In genomic region chr6:93822221-93822897, GRCm38 (mm10) we compare ENCODE assay signal across 16 mouse cellular contexts.
DNase-seq lines count a peak whose midpoint lies in the region; ATAC-seq lines count a peak whose summit lies in the region.
"Had no signal": no experiment of that assay in that cellular context is flagged by ENCODE, and none has a peak within 500 bp of the region (broad histone marks: within the 10 kb centered on the region; RNA-seq: fewer than 3 reads in every experiment).

No protein-coding gene starts in this region.

- no peak for DNase-seq in limb, embryonic 10.5 days (ENCODE audit: low spot score)
- peak; percentile 14 to 37 for DNase-seq in kidney, postnatal 36 days
- DNase-seq in adrenal gland, adult (ENCODE audit: inconsistent age in 2 of 2, low spot score in 1 of 2) = no peak
- DNase-seq in cerebellum, adult 9-11 months = no peak
- DNase-seq: adrenal gland, postnatal 10 days; cerebellum, adult 8-10 months; heart, postnatal 4 days; layer of hippocampus, postnatal 36 days; lung, postnatal 10 days; thymus, adult 2 months had no signal

- no peak overlapping the region for H3K4me3 ChIP-seq in limb, embryonic 13.5 days
- no peak overlapping the region for H3K4me3 ChIP-seq in limb, embryonic 10.5 days
- H3K4me3 ChIP-seq in forebrain, embryonic 12.5 days (replicated peaks) = no peak overlapping the region
- no peak overlapping the region for H3K4me3 ChIP-seq in forebrain, embryonic 16.5 days (replicated peaks; ENCODE audit: low read length)
- H3K4me3 ChIP-seq: heart, embryonic 13.5 days; liver, embryonic 15.5 days had no signal

- no peaks in the 10 kb centered on the region for H3K9me3 ChIP-seq in limb, embryonic 13.5 days
- H3K9me3 ChIP-seq in limb, embryonic 10.5 days (replicated peaks) = no peaks in the 10 kb centered on the region
- H3K9me3 ChIP-seq in forebrain, embryonic 12.5 days = no peaks in the 10 kb centered on the region
- H3K9me3 ChIP-seq in forebrain, embryonic 16.5 days (ENCODE audit: control insufficient read depth, low read length) = no peaks in the 10 kb centered on the region
- H3K9me3 ChIP-seq: liver, embryonic 15.5 days had no signal

- ATAC-seq in limb, embryonic 13.5 days (ENCODE audit: low FRiP score, low read depth) = peak; percentile 57; the same call in 1 of the 2 replicates
- no peak for ATAC-seq in forebrain, embryonic 12.5 days (ENCODE audit: low FRiP score)
- ATAC-seq in forebrain, embryonic 16.5 days = no peak
- ATAC-seq: CD4-positive, CD25-positive, alpha-beta regulatory T cell, adult 4 months had no signal

- H3K4me1 ChIP-seq in limb, embryonic 13.5 days = peaks cover 32% of the 10 kb centered on the region
- peaks cover 29% of the 10 kb centered on the region for H3K4me1 ChIP-seq in limb, embryonic 10.5 days
- H3K4me1 ChIP-seq in forebrain, embryonic 12.5 days = peaks cover 42% of the 10 kb centered on the region
- H3K4me1 ChIP-seq in forebrain, embryonic 16.5 days (replicated peaks; ENCODE audit: control insufficient read depth, insufficient read depth, low read length) = peaks cover 34% of the 10 kb centered on the region
- H3K4me1 ChIP-seq: liver, embryonic 15.5 days had no signal

- H3K9ac ChIP-seq in limb, embryonic 13.5 days = no peak overlapping the region
- no peak overlapping the region for H3K9ac ChIP-seq in forebrain, embryonic 12.5 days
- H3K9ac ChIP-seq in forebrain, embryonic 16.5 days (replicated peaks; ENCODE audit: low read depth, low read length) = no peak overlapping the region
- H3K9ac ChIP-seq: heart, embryonic 13.5 days; liver, embryonic 15.5 days had no signal

- no peak overlapping the region; the same call in 1 of the 2 replicates for H3K4me2 ChIP-seq in limb, embryonic 13.5 days (replicated peaks)
- H3K4me2 ChIP-seq in forebrain, embryonic 12.5 days = no peak overlapping the region
- no peak overlapping the region for H3K4me2 ChIP-seq in forebrain, embryonic 16.5 days (ENCODE audit: low read length)
- H3K4me2 ChIP-seq: heart, embryonic 13.5 days; liver, embryonic 15.5 days had no signal

- WGBS in limb, embryonic 13.5 days = 43% methylated on average over 9 of the region's 9 CpGs
- 66% methylated on average over 9 of the region's 9 CpGs for WGBS in limb, embryonic 10.5 days
- WGBS in forebrain, embryonic 12.5 days = 79% methylated on average over 9 of the region's 9 CpGs
- 71% methylated on average over 9 of the region's 9 CpGs for WGBS in forebrain, embryonic 16.5 days

- peak overlapping the region; percentile 0; the same call in 1 of the 2 replicates for H3K27ac ChIP-seq in limb, embryonic 13.5 days
- no peak overlapping the region for H3K27ac ChIP-seq in limb, embryonic 10.5 days
- peak overlapping the region; percentile 90 for H3K27ac ChIP-seq in forebrain, embryonic 12.5 days
- peak overlapping the region; percentile 2; the same call in 1 of the 2 replicates for H3K27ac ChIP-seq in forebrain, embryonic 16.5 days (ENCODE audit: low read length)
- H3K27ac ChIP-seq: heart, embryonic 13.5 days; liver, embryonic 15.5 days had no signal

- H3K27me3 ChIP-seq in limb, embryonic 13.5 days = no peaks in the 10 kb centered on the region
- H3K27me3 ChIP-seq in limb, embryonic 10.5 days (ENCODE audit: low read depth, poor library complexity, severe bottlenecking) = no peaks in the 10 kb centered on the region
- no peaks in the 10 kb centered on the region for H3K27me3 ChIP-seq in forebrain, embryonic 12.5 days
- H3K27me3 ChIP-seq in forebrain, embryonic 16.5 days (replicated peaks; ENCODE audit: control insufficient read depth, insufficient read depth, low read length) = no peaks in the 10 kb centered on the region
- H3K27me3 ChIP-seq: heart, embryonic 13.5 days; liver, embryonic 15.5 days had no signal

- no peaks in the 10 kb centered on the region for H3K36me3 ChIP-seq in limb, embryonic 13.5 days
- no peaks in the 10 kb centered on the region for H3K36me3 ChIP-seq in limb, embryonic 10.5 days
- H3K36me3 ChIP-seq in forebrain, embryonic 12.5 days (replicated peaks) = no peaks in the 10 kb centered on the region
- H3K36me3 ChIP-seq in forebrain, embryonic 16.5 days (ENCODE audit: control insufficient read depth, insufficient read depth) = no peaks in the 10 kb centered on the region
- H3K36me3 ChIP-seq: heart, embryonic 13.5 days; liver, embryonic 15.5 days had no signal

Comparison
In these comparisons a context has a peak if more than half of its experiments do, and no peak if none do; other contexts are left out.
1. DNase-seq: peak in kidney, postnatal 36 days (2 of 2); none in limb, embryonic 10.5 days (single experiment), adrenal gland, adult (0 of 2) and cerebellum, adult 9-11 months (single experiment).